Mouse (Mus musculus): ENCODE results near the gene Loxl1. TPM values are rescaled to one million over a fixed set of nuclear protein-coding genes. Genes with fewer than 3 reads are reported as not detected.

Loxl1 gene
- polyA plus RNA-seq (2012; rRNA removed) = 7.4 and 9.7 TPM in 2 replicates

GRCm38 (mm10) chr9:58312944-58313359, at the start of gene Loxl1:
Gene Loxl1, minus strand, starts transcription at chr9:58313186.

DNA sequence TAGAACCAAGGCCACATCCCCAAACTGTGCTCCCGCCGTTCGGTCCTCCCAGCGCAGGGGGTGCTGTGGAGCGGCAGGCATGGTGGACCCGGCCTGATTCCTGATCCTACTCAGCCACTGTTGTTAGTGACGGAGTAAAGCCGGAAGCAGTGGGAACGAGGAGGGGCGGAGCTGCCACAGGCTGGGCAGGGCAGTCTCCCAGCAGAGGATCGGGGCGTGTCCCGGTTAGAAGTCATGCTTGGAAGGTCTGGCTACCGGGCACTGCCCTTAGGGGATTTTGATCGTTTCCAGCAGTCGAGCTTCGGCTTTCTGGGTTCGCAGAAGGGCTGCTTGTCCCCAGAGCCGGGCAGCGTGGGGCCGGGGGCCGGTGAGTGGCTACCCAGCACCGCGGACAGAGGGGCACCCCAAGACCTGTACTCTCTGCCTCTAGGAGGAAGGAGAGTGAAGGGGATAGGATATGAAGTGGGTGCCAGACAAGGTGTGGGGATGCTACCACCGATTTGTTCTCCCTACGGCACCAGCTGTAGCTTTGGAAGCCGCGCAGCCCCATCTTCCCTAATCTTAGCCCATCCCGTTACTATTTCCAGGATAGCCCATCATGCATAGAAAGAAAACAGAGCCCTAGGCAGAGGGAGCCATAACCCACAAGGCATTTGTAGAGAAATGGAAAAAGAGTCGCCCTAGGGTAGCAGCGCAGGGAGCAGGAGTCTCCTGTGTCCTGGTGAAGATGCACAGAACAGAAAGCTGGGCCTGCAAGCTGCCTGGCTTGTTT, 59.8 kb downstream of the Loxl1 start, which contains the start of gene Stoml1:
Gene Stoml1, plus strand, starts transcription at position 132 of the 772 bp plus-strand sequence.

GRCm38 (mm10) chr9:58249592-58250192, 63.3 kb downstream of the Loxl1 start, which contains the start of gene Pml:
Gene Pml, minus strand, starts transcription at chr9:58249786.

Other genes with a start within 250 kb of the Loxl1 start
- 7.5 and 9.7 TPM in 2 replicates for gene Stra6, start 249.4 kb downstream of the Loxl1 start, polyA plus RNA-seq (2012; rRNA removed)
- gene Ccdc33, start 194.4 kb downstream of the Loxl1 start, polyA plus RNA-seq (2012; rRNA removed) = 0.53 and 1.4 TPM in 2 replicates
- gene Islr, start 108.9 kb downstream of the Loxl1 start, polyA plus RNA-seq (2012; rRNA removed) = 44.4 and 54.4 TPM in 2 replicates
- 270 and 355 TPM in 2 replicates for gene Islr2, start 108.9 kb downstream of the Loxl1 start, polyA plus RNA-seq (2012; rRNA removed)
- 5.6 and 5.8 TPM in 2 replicates for gene Pml, start 63.4 kb downstream of the Loxl1 start, polyA plus RNA-seq (2012; rRNA removed)
- gene Stoml1, start 60.0 kb downstream of the Loxl1 start, polyA plus RNA-seq (2012; rRNA removed) = 150 and 152 TPM in 2 replicates
- gene Tbc1d21, start 57.3 kb upstream of the Loxl1 start, polyA plus RNA-seq (2012; rRNA removed) = not detected in 2 replicates
- gene Insyn1, start 175.4 kb upstream of the Loxl1 start, polyA plus RNA-seq (2012; rRNA removed) = 49.3 and 49.5 TPM in 2 replicates
- 23.1 and 27.6 TPM in 2 replicates for gene Cd276, start 242.3 kb upstream of the Loxl1 start, polyA plus RNA-seq (2012; rRNA removed)